Mouse (Mus musculus) testis, adult 2 months (tissue): Measurements from ENCODE around the gene Tnrc6a. TPM values are rescaled to one million over a fixed set of nuclear protein-coding genes. Genes with fewer than 3 reads are reported as not detected.
A peak's percentile ranks its signal among the peaks of the same experiment; 100 is the strongest.

Source experiments
- H3K27ac ChIP-seq: fragments of 200-500 bp; 2 replicates; pipeline ENCODE4 v1.5.1; 2012; ENCODE audit warnings: low read depth, low read length; ENCODE audit not compliant: control insufficient read depth, insufficient read depth
- H3K27me3 ChIP-seq: fragments of 200-500 bp; 2 replicates; pipeline ENCODE4 v1.6.1; 2012; ENCODE audit warnings: mild to moderate bottlenecking, low read length, moderate library complexity; ENCODE audit not compliant: control insufficient read depth, insufficient read depth
- H3K36me3 ChIP-seq: fragments of 200-500 bp; 2 replicates; pipeline ENCODE4 v1.6.1; 2012; ENCODE audit warnings: mild to moderate bottlenecking, low read length; ENCODE audit not compliant: control insufficient read depth, insufficient read depth
- H3K4me1 ChIP-seq: fragments of 200-500 bp; 2 replicates; pipeline ENCODE4 v1.6.1; 2012; ENCODE audit warnings: low read length; ENCODE audit not compliant: control insufficient read depth, insufficient read depth
- H3K4me3 ChIP-seq: fragments of 200-500 bp; 2 replicates; pipeline ENCODE4 v1.5.1; 2012; ENCODE audit warnings: low read depth, mild to moderate bottlenecking, low read length, moderate library complexity, mixed read lengths; ENCODE audit not compliant: control insufficient read depth
- CTCF ChIP-seq: fragments of 200-500 bp; IDR thresholded peaks from 2 replicates; pipeline ENCODE4 v1.5.1; 2012; ENCODE audit warnings: low read depth, mild to moderate bottlenecking, inconsistent platforms, low read length, moderate library complexity; ENCODE audit not compliant: control insufficient read depth, insufficient read depth, insufficient replicate concordance
- POLR2A ChIP-seq: fragments of 200-500 bp; IDR thresholded peaks from 2 replicates; pipeline ENCODE4 v1.6.1; 2012; ENCODE audit warnings: low read depth, mild to moderate bottlenecking, inconsistent platforms, low read length, moderate library complexity; ENCODE audit not compliant: control insufficient read depth
- polyA plus RNA-seq: library from polyadenylated mRNA; depleted of rRNA; stranded (reverse); fragments of >200 nt; gene quantifications from 2 replicates; pipeline ENCODE4 v1.2.3, GENCODE M21; 2012

Tnrc6a gene
- polyA plus RNA-seq, 1 experiment: 12.9 TPM

GRCm38 (mm10) chr7:123108058-123109055, 15.3 kb upstream of the Tnrc6a start:
- no peak for TF ChIP-seq POLR2A
- no peak for TF ChIP-seq CTCF
- Histone ChIP-seq H3K36me3 (no peaks in the 10 kb centered on the region), H3K4me3 (no peak overlapping the region), H3K27ac (no peak overlapping the region), H3K27me3 (no peaks in the 10 kb centered on the region), H3K4me1 (no peaks in the 10 kb centered on the region)

DNA sequence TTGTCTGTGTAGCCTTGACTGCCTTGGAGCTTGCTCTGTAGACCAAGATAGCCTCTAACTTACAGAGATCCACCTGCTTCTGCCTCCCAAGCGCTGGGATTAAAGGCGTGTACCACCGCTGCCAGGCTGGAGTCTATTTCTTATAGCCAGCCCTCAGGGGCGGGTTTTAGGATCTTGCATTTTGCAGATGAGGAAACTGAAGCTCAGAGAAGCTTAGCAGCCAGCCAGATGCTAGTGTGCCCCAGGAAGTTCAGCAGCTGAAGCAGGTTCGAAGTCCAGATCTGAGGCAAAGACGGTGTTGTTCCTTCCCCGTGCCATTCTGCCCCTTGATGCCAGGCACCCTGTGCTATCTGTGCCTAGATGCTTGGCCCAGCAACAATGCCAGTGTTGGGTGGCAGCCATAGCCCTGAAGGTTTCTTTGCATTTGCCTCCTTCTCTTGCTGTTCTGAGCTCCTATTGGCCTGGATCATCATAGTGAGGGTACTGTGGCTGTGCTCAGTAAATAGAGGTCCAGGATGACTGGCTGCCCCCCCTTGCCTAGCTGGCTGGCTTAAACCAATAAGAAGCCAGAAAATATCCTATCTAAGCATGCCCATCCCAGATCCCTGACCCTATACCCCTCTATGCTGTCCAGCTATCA, 14.2 kb upstream of the Tnrc6a start:
- Histone ChIP-seq H3K4me3 (no peak overlapping the region), H3K27me3 (no peaks in the 10 kb centered on the region), H3K36me3 (no peaks in the 10 kb centered on the region), H3K4me1 (no peaks in the 10 kb centered on the region), H3K27ac (0 out of 2 replicates have a peak overlapping the region, but pooled peaks have one; percentile 11)
- TF ChIP-seq CTCF (no peak), POLR2A (no peak)

- Histone ChIP-seq H3K4me3 (no peak overlapping the region), H3K36me3 (no peaks in the 10 kb centered on the region), H3K27ac (0 out of 2 replicates have a peak overlapping the region, but pooled peaks have one; percentile 11), H3K4me1 (no peaks in the 10 kb centered on the region), H3K27me3 (no peaks in the 10 kb centered on the region)
- TF ChIP-seq CTCF: no peak
- no peak for TF ChIP-seq POLR2A
These were observed 13.6 kb upstream of the Tnrc6a start for GRCm38 (mm10) chr7:123110135-123110534.

DNA sequence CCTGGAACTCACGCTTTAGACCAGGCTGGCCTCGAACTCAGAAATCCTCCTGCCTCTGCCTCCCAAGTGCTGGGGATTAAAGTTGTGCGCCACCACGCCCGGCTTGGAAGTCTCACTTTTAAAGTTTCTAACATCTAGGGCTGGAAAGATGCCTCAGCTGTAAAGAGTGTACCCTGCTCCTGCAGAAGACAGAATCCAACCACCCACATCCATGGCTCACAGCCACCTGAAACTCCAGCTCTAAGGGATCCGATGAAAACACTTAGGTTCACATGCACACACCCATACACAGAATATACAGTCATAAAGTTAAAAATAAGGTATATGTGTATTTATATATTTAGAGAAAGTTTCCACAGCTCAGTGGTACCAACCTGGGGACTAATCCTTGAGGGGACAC, 10.1 kb upstream of the Tnrc6a start:
- no peaks in the 10 kb centered on the region for H3K27me3 ChIP-seq

DNA sequence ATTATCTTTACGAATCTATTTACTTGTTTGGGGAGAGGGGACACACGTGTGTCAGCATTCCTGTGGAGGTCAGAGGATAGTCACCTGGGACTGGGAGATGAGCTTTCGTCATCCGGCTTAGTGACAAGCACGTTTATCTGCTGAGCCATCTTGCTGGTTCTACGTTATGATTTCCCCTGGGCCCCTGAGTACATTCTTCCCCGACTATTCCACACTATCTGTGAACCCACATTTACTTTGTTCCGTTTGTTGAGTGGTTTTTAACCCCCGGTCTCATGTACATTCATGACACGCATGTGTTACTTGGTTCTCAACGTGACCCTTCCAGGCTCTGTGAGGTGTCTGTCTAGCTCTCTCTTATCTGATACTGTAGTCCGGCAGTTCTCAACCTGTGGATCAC, 6.9 kb upstream of the Tnrc6a start:
- no peak for TF ChIP-seq CTCF

More for the DNA sequence above, 10.1 kb upstream of the Tnrc6a start:
- Histone ChIP-seq H3K4me3 (no peak overlapping the region), H3K36me3 (no peaks in the 10 kb centered on the region), H3K27ac (no peak overlapping the region), H3K4me1 (no peaks in the 10 kb centered on the region)
- TF ChIP-seq POLR2A: no peak
- TF ChIP-seq CTCF: no peak

DNA sequence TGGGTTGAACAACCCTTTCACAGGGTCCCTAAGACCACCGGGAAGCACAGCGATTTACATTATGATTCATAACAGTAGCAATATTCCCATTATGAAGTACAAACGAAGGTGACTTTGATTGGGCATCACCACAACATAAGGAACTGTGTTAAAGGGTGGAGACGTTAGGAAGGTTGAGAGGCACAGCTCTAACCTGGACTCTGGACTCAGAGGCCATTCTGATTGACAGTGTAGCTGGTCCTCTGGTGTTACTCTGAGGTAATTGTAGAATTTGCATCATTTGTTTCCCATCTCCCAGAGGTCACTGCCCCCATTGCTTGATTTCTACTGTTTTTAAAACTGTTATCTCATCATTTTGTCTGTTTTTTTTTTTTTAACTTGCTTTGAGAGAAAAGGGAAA, 6.5 kb upstream of the Tnrc6a start:
- no peaks in the 10 kb centered on the region for H3K27me3 ChIP-seq
- TF ChIP-seq CTCF (no peak), POLR2A (no peak)
- no peaks in the 10 kb centered on the region for H3K4me1 ChIP-seq
- H3K4me3 ChIP-seq: no peak overlapping the region
- no peak overlapping the region for H3K27ac ChIP-seq
- H3K36me3 ChIP-seq: no peaks in the 10 kb centered on the region

More for the DNA sequence above, 6.9 kb upstream of the Tnrc6a start:
- H3K36me3 ChIP-seq: no peaks in the 10 kb centered on the region
- H3K4me1 ChIP-seq: no peaks in the 10 kb centered on the region
- no peak overlapping the region for H3K27ac ChIP-seq
- H3K4me3 ChIP-seq: no peak overlapping the region
- no peaks in the 10 kb centered on the region for H3K27me3 ChIP-seq

DNA sequence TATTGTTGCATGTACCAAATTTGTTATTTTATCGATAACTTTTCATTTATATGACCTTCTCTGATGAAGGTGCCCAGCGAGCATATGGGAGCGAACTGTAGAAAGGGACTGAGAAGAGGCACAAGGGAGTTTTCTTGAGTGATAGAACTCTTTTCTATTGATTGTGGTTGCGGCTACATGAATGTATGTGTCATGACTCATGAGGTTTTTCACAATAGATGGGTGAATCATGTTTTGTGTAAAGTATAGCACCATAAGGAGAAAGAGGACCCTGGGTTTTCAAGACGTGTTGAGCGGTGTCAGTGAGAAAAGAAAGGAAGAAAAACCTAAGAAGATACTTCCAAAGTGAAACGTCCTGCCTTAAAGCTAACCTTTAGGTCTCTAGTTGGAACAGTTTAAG, 3.2 kb upstream of the Tnrc6a start:
- TF ChIP-seq CTCF: no peak
- no peak for TF ChIP-seq POLR2A
- Histone ChIP-seq H3K36me3 (no peaks in the 10 kb centered on the region), H3K4me1 (no peaks in the 10 kb centered on the region; the same call in 1 of the 2 replicates), H3K4me3 (no peak overlapping the region), H3K27ac (no peak overlapping the region), H3K27me3 (no peaks in the 10 kb centered on the region)
